Mouse (Mus musculus) liver, embryonic 15.5 days (tissue): ENCODE data around the gene Ppef1. TPM values are rescaled to one million over a fixed set of nuclear protein-coding genes. Genes with fewer than 3 reads are reported as not detected.

Experiments
- ATAC-seq: fragments of 200-750 bp; cut with Nextera tagmentation; 2 replicates; pipeline ENCODE4 v1.8.0; 2017; ENCODE audit warnings: moderate number of reproducible peaks, mild to moderate bottlenecking, moderate library complexity; ENCODE audit not compliant: insufficient read depth
- H3K27ac ChIP-seq: fragments of 300-500 bp; sonication (generic); replicated peaks from 2 replicates; pipeline ENCODE4 v1.5.1; 2015; ENCODE audit warnings: mild to moderate bottlenecking, inconsistent platforms
- H3K27me3 ChIP-seq: fragments of 300-500 bp; sonication (generic); 2 replicates; pipeline ENCODE4 v1.6.1; 2015; ENCODE audit warnings: mild to moderate bottlenecking, inconsistent platforms
- H3K36me3 ChIP-seq: fragments of 300-500 bp; sonication (generic); replicated peaks from 2 replicates; pipeline ENCODE4 v1.6.1; 2015; ENCODE audit warnings: moderate library complexity, mild to moderate bottlenecking, inconsistent platforms
- H3K4me1 ChIP-seq: fragments of 300-500 bp; sonication (generic); replicated peaks from 2 replicates; pipeline ENCODE4 v1.6.1; 2015; ENCODE audit warnings: inconsistent platforms
- H3K4me2 ChIP-seq: fragments of 300-500 bp; sonication (generic); 2 replicates; pipeline ENCODE4 v1.6.1; 2015; ENCODE audit warnings: moderate library complexity, mild to moderate bottlenecking, inconsistent platforms
- H3K4me3 ChIP-seq: fragments of 300-500 bp; sonication (generic); replicated peaks from 2 replicates; pipeline ENCODE4 v1.5.1; 2015; ENCODE audit warnings: mild to moderate bottlenecking, inconsistent platforms
- H3K9ac ChIP-seq: fragments of 300-500 bp; sonication (generic); 2 replicates; pipeline ENCODE4 v1.6.1; 2015; ENCODE audit warnings: moderate library complexity, mild to moderate bottlenecking, inconsistent platforms
- H3K9me3 ChIP-seq: fragments of 300-500 bp; sonication (generic); replicated peaks from 2 replicates; pipeline ENCODE4 v1.6.1; 2016; ENCODE audit warnings: inconsistent platforms
- WGBS: fragments of 180-500 bp; shearing (Covaris S2); methylation state at CpG from one replicate; pipeline ENCODE4 v1.1.7; 2015; ENCODE audit warnings: mixed read lengths; ENCODE audit not compliant: insufficient replicate concordance; 5-methylcytosine and 5-hydroxymethylcytosine counted together
- polyA plus RNA-seq: library from polyadenylated mRNA; unstranded; fragments of >200 nt; fragmentation: Nextera tagmentation; extraction: Ambion mirVana; gene quantifications from 2 replicates; pipeline ENCODE4 v1.2.1, GENCODE M21; 2015

Gene Ppef1
- polyA plus RNA-seq, 1 experiment from 2014 or later: not detected

DNA sequence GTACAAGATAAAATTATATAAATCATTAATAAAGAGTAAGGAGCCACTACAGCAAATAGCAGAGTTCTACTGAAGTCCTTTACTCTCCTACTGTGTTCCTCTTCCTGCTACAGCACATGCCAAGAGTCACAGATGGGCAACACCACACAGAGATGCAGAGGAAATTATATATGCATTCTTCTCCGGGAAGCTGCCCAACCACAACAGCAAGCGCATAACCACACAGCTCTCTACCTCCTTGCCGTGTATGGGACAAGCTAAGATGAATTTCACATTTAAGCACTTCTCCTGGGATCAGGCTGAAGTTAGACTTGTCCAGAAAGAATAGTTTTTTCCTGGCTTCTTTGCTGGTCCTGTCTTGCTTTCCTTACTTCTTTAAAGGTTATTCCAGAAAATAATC lies 44.0 kb downstream of the Ppef1 start:
- Histone ChIP-seq H3K27me3 (no peaks in the 10 kb centered on the region), H3K4me1 (no peaks in the 10 kb centered on the region), H3K27ac (no peak overlapping the region), H3K36me3 (no peaks in the 10 kb centered on the region), H3K4me2 (no peak overlapping the region), H3K4me3 (no peak overlapping the region), H3K9ac (no peak overlapping the region), H3K9me3 (no peaks in the 10 kb centered on the region)
- 45% methylated on average over 3 of the region's 3 CpGs for WGBS
- no peak for ATAC-seq

DNA sequence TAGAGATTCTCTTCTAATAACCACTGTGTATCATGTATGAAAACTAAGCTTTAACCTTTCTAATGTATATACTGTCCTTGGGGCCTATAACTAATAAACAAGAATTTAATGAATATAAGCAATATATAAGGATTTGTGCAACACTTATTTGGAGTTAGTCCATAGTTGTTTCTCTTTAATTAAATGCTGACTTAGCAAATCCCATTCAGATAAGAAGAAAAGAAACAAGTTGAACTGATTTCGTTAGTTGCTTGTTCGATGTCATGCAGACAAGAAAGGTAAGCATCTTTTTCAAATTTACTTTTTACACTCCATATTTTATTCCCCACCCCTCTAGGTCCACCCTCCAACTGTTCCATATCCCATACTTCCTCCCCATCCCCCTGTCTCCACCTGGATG lies 45.5 kb downstream of the Ppef1 start:
- Histone ChIP-seq H3K9ac (no peak overlapping the region), H3K4me2 (no peak overlapping the region), H3K36me3 (no peaks in the 10 kb centered on the region), H3K9me3 (no peaks in the 10 kb centered on the region), H3K27ac (no peak overlapping the region), H3K4me3 (no peak overlapping the region), H3K27me3 (no peaks in the 10 kb centered on the region), H3K4me1 (no peaks in the 10 kb centered on the region)
- WGBS: 77% methylated on average over 2 of the region's 2 CpGs
- no peak for ATAC-seq

DNA sequence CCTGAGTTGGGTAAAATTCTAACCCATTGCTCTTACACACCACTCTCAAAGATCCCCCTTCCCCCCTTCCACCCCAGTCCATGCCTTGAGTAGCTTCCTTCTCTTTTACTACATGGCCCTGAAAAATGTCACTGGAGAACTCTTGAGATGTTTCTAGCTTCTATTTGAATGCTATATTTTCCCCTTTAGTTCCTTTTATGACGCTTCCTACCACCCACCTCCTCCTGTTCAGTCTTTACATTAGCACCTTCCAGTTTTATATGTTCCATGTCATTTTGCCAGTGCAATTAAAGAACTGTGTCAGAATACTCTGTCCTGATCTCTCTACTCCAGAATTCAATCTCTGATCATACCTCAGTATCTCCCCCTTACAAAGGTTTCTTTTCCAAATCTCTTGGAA lies 65.6 kb downstream of the Ppef1 start:
- no peaks in the 10 kb centered on the region for H3K9me3 ChIP-seq
- no peak overlapping the region for H3K4me2 ChIP-seq
- H3K27me3 ChIP-seq: no peaks in the 10 kb centered on the region
- ATAC-seq: no peak
- no peak overlapping the region for H3K9ac ChIP-seq
- no peaks in the 10 kb centered on the region for H3K4me1 ChIP-seq
- H3K4me3 ChIP-seq: no peak overlapping the region
- H3K36me3 ChIP-seq: no peaks in the 10 kb centered on the region
- no peak overlapping the region for H3K27ac ChIP-seq
- WGBS: 34% methylated on average over 1 of the region's 1 CpGs

DNA sequence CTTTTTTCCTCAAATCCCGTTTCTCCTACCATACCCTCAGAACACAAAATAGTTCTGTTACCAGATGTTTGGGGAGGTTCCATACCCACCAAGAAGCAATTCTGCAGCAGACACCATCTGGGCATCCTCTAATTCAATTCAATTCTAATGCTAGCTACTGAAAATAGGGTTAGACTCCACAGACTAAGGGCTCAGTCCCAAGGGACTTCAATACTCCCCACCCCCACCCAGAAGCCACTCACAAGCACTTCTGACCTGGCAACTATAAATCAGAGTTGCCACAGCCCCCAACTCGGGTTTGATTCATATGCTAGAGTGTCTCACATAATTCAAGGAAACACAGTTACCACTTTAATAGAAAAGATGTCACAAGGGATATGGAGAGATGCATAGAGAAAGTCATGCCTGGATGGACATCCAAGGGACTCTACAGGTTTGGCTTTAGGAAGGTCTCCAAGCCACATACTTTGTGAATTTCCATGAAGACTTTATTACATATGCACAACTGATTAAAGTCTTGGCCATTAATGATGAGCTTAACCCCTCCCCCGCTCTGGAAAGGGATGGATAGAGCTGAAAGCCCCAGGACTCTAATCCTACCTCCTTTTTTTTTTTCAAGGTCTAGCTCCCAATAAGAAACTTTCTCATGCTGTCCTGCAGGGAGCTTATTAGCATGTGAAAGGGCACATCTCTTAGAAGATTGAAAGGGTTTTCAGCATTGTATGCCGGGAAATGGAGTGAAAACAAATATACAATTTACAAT lies 124.5 kb downstream of the Ppef1 start:
- no peak for ATAC-seq
- H3K9me3 ChIP-seq: no peaks in the 10 kb centered on the region
- H3K27me3 ChIP-seq: no peaks in the 10 kb centered on the region
- no peak overlapping the region for H3K9ac ChIP-seq
- no peak overlapping the region for H3K27ac ChIP-seq
- WGBS: 44% methylated on average over 4 of the region's 4 CpGs
- no peaks in the 10 kb centered on the region for H3K36me3 ChIP-seq
- H3K4me2 ChIP-seq: no peak overlapping the region
- no peak overlapping the region for H3K4me3 ChIP-seq
- no peaks in the 10 kb centered on the region for H3K4me1 ChIP-seq

DNA sequence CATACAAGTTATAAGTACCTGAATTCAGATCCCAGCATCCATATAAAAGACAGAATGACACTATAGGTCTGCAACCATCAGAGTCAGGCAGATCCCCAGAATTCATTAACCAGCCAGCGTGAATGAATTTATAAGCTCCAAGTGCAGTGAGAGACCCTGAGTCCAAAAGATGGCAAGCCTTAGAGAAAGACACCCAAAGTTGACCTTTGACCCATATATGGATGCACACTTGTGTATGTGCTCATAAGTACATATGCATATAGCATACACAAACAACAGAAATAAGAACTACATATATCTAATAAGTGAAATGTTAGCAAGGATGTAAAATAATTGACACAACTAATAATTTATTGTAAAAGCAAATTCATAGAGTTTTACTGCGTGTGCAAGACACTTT lies 125.1 kb downstream of the Ppef1 start:
- Histone ChIP-seq H3K27me3 (no peaks in the 10 kb centered on the region), H3K4me3 (no peak overlapping the region), H3K27ac (no peak overlapping the region), H3K36me3 (no peaks in the 10 kb centered on the region), H3K4me1 (no peaks in the 10 kb centered on the region), H3K9ac (no peak overlapping the region), H3K4me2 (no peak overlapping the region), H3K9me3 (no peaks in the 10 kb centered on the region)
- WGBS: 66% methylated on average over 2 of the region's 2 CpGs
- ATAC-seq: no peak

DNA sequence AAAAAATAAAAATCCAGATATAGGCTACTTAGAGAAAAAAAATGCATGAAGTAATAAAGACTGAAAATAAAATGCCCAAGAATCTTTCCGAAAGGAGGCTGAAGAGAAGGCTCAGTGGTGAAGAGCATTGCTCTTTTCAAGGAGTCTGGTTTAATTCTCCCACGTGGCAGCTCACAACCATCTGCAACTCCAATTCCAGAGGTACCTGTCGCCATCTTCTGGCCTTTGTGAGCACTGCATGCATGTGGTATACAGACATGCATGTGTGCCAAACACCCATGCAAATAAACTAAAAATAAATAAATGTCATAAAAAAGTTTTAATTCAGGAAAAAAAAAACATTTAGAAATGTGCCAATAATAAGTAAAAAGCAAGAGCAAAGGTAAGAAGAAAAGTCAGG lies 125.7 kb downstream of the Ppef1 start:
- H3K9ac ChIP-seq: no peak overlapping the region
- no peak overlapping the region for H3K4me3 ChIP-seq
- no peaks in the 10 kb centered on the region; the same call in 1 of the 2 replicates for H3K27me3 ChIP-seq
- no peak overlapping the region for H3K27ac ChIP-seq
- ATAC-seq: no peak
- no peaks in the 10 kb centered on the region for H3K9me3 ChIP-seq
- no peaks in the 10 kb centered on the region for H3K36me3 ChIP-seq
- no peaks in the 10 kb centered on the region for H3K4me1 ChIP-seq
- H3K4me2 ChIP-seq: no peak overlapping the region
- WGBS: 23% methylated on average over 3 of the region's 3 CpGs

DNA sequence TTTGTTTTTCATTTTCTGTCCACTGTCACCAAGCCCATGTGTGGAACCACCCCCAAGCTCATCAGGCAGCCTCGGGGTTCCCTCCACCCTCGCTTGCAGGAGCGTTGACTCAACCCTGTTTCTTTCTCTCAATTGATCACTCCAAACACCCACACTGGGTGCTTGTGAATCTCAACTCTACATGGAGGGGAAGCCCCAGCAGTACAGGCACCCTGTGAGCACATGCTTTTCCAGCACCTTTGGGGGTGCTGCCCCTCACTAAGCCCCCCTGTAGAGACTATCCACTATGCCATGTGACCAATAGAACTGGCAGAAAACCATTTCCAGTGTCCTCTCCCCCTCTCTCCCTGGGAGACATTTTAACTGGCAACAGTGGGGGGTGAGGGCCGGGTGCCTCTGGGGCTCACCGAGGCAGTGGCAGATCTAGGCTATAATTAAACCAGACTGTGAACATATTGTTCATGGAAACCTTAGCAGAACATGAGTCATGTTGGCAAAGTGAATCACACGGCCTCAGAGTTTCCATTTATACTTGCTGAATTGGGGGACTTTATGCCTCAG lies 131.5 kb downstream of the Ppef1 start:
- no peak overlapping the region for H3K4me2 ChIP-seq

DNA sequence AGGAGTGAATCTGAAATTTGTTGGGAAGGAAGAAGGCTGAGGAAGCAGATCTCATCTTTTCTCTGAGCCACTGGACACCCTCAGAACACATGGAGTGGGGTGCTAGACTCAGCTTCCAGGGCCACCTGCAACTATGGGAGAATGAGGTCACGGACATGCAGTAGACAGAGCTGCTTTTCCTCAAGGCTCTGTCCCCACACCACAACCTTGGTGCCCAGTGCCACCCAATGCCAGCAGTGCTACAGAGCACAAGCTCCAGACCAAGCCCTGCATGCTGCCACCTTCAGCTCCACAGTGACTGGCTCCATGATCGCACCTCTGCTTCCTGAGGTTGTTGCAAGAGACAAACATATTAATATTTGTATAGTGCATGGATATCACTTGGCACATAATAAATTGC lies 132.2 kb downstream of the Ppef1 start:
- Histone ChIP-seq H3K4me3 (no peak overlapping the region), H3K4me1 (no peaks in the 10 kb centered on the region), H3K36me3 (no peaks in the 10 kb centered on the region), H3K27ac (no peak overlapping the region), H3K4me2 (no peak overlapping the region), H3K9me3 (no peaks in the 10 kb centered on the region), H3K27me3 (no peaks in the 10 kb centered on the region; the same call in 1 of the 2 replicates), H3K9ac (no peak overlapping the region)
- WGBS: 91% methylated on average over 2 of the region's 2 CpGs
- ATAC-seq: no peak

More for the DNA sequence above, 131.5 kb downstream of the Ppef1 start:
- no peaks in the 10 kb centered on the region for H3K9me3 ChIP-seq
- ATAC-seq: no peak
- H3K36me3 ChIP-seq: no peaks in the 10 kb centered on the region
- no peak overlapping the region for H3K4me3 ChIP-seq
- no peaks in the 10 kb centered on the region; the same call in 1 of the 2 replicates for H3K27me3 ChIP-seq
- no peak overlapping the region for H3K9ac ChIP-seq
- WGBS: 51% methylated on average over 6 of the region's 6 CpGs
- H3K27ac ChIP-seq: no peak overlapping the region
- H3K4me1 ChIP-seq: no peaks in the 10 kb centered on the region

DNA sequence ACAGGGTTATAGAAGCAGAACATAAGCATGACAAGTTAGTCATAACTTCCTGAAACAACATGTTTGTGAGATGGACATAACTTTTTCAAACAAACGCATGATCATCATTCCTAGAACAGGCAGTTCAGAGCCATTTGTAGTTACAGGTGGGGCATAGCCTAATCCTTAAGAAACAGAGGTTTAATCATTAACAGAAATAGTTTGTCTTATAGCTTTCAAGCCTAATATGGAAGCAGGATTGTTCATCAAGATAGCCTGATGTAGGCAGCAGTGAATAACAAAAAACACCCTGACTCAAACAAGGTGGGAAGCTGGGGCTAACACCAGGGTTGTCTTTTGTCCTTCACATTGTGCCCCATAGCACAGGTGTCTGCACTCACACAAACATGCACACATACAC lies 132.8 kb downstream of the Ppef1 start:
- Histone ChIP-seq H3K27ac (no peak overlapping the region), H3K4me1 (no peaks in the 10 kb centered on the region), H3K36me3 (no peaks in the 10 kb centered on the region), H3K9ac (no peak overlapping the region), H3K4me2 (no peak overlapping the region), H3K27me3 (no peaks in the 10 kb centered on the region; the same call in 1 of the 2 replicates), H3K4me3 (no peak overlapping the region), H3K9me3 (no peaks in the 10 kb centered on the region)
- WGBS: 74% methylated on average over 1 of the region's 1 CpGs
- no peak for ATAC-seq

DNA sequence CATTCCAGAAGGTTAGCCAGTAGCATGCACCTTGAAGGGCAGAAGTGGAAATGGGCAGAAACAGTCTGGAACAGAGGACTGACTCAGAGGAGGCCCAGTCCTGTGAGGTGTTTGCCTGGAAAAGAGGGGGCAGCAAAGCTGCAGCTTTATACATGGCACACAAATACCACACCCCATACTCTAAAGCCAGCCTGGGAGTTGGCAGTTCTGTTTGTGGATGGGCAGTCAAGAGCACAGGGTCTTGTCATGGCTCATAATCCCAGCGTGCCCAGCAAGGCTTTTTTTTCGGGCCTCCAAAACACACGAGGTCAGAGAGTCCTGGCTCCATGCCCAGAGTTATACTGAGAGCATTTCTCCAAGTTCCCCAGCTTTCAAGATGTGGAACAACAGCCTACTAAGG lies 134.5 kb downstream of the Ppef1 start:
- H3K4me2 ChIP-seq: no peak overlapping the region
- no peaks in the 10 kb centered on the region for H3K4me1 ChIP-seq
- no peak overlapping the region for H3K4me3 ChIP-seq
- no peak overlapping the region for H3K9ac ChIP-seq
- no peak for ATAC-seq
- no peaks in the 10 kb centered on the region for H3K9me3 ChIP-seq
- 45% methylated on average over 3 of the region's 3 CpGs for WGBS
- no peak overlapping the region for H3K27ac ChIP-seq
- H3K36me3 ChIP-seq: no peaks in the 10 kb centered on the region
- no peaks in the 10 kb centered on the region; the same call in 1 of the 2 replicates for H3K27me3 ChIP-seq

DNA sequence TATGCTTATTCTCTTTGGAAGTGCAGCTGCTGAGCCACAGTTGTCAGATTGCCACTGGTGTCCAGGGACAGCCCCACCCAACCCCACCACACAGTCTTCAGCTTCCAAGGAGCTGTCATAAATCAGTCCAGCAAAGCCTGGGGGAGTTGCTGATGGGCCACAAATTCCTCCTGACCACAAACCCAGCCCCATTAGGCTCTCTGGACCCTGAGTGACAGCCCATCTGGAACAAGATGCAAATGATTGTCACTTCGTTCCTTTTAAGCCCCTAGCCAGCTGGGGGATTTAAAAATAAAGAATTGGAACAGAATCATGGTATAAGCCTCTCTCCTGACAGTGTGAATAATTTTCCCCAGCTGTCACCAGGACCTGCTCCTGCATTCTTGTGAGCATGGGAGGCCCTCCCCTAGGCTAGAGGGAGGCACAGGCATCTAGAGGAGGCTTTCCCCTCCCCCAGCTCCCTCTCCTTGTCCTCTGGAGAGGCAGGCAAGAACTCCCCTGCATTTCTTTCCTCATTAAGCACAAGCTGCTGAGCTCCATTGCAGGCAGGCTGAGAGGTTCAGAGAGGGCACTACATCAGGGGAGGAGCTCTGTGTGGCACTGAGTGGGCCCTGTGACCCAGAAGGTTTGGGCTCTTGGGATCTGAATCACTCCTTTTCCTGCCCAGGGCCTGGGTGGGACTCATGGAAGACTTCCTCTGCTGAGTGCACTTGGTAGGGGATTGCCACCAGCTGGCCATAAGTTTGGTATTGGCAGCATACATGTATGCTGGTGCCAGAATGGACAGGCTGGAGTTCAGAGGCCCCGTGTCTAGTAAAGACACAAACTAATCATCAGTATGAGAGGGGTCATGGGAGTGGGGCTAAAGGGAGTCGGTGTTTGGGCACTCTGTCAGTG lies 136.8 kb downstream of the Ppef1 start:
- Histone ChIP-seq H3K27me3 (no peaks in the 10 kb centered on the region), H3K4me1 (no peaks in the 10 kb centered on the region), H3K9ac (no peak overlapping the region), H3K36me3 (no peaks in the 10 kb centered on the region), H3K9me3 (no peaks in the 10 kb centered on the region), H3K4me2 (no peak overlapping the region), H3K4me3 (no peak overlapping the region), H3K27ac (no peak overlapping the region)
- WGBS: 45% methylated on average over 3 of the region's 3 CpGs
- no peak for ATAC-seq
